Mouse (Mus musculus) ES-Bruce4 (cell line): ENCODE results near the gene Zscan12. TPM values are rescaled to one million over a fixed set of nuclear protein-coding genes. Genes with fewer than 3 reads are reported as not detected.
"Not testable (repeated sequence)": the region's sequence is repeated elsewhere in the genome, so short reads cannot be mapped to it uniquely, and the experiment has no call there.

Experiments used
- H3K27ac ChIP-seq: 2 replicates; pipeline ENCODE4 v1.5.1; 2012; ENCODE audit warnings: low read length, inconsistent platforms; ENCODE audit not compliant: insufficient read depth
- H3K27me3 ChIP-seq: 2 replicates; pipeline ENCODE4 v1.6.1; 2012; ENCODE audit warnings: mild to moderate bottlenecking, low read length, inconsistent platforms; ENCODE audit not compliant: control insufficient read depth, poor library complexity, insufficient read depth, severe bottlenecking
- H3K36me3 ChIP-seq: 2 replicates; pipeline ENCODE4 v1.6.1; 2012; ENCODE audit warnings: inconsistent platforms, mild to moderate bottlenecking, low read length, moderate library complexity; ENCODE audit not compliant: control insufficient read depth, poor library complexity, insufficient read depth, severe bottlenecking
- H3K4me1 ChIP-seq: one replicate; pipeline ENCODE4 v1.8.1; 2011; ENCODE audit warnings: low read length; ENCODE audit not compliant: control insufficient read depth, insufficient read depth
- H3K4me3 ChIP-seq: 2 replicates; pipeline ENCODE4 v1.5.1; 2011; ENCODE audit warnings: low read depth, mild to moderate bottlenecking, low read length
- H3K9ac ChIP-seq: 2 replicates; pipeline ENCODE4 v1.6.1; 2012; ENCODE audit warnings: low read depth, mild to moderate bottlenecking, inconsistent platforms; ENCODE audit not compliant: poor library complexity, severe bottlenecking
- H3K9me3 ChIP-seq: replicated peaks from 2 replicates; pipeline ENCODE4 v1.6.1; 2012; ENCODE audit warnings: mild to moderate bottlenecking, low read length, inconsistent platforms; ENCODE audit not compliant: control insufficient read depth, poor library complexity, insufficient read depth, severe bottlenecking
- CTCF ChIP-seq: IDR thresholded peaks from one replicate; pipeline ENCODE4 v1.8.1; 2011; ENCODE audit warnings: low read depth, low read length
- EP300 ChIP-seq: IDR thresholded peaks from 2 replicates; pipeline ENCODE4 v1.6.1; 2011; ENCODE audit warnings: low read depth, low read length; ENCODE audit not compliant: insufficient read depth
- POLR2A ChIP-seq: IDR thresholded peaks from one replicate; pipeline ENCODE4 v1.8.1; 2011; ENCODE audit warnings: low read length; ENCODE audit not compliant: insufficient read depth
- polyA plus RNA-seq: library from polyadenylated mRNA; stranded (reverse); fragments of >200 nt; gene quantifications from 2 replicates; pipeline ENCODE4 v1.2.4, GENCODE M21; 2011; ENCODE audit warnings: low read depth; ENCODE audit not compliant: missing spikeins, insufficient read depth, insufficient read length

Zscan12 gene
- polyA plus RNA-seq, 1 experiment: 17.9 TPM

DNA sequence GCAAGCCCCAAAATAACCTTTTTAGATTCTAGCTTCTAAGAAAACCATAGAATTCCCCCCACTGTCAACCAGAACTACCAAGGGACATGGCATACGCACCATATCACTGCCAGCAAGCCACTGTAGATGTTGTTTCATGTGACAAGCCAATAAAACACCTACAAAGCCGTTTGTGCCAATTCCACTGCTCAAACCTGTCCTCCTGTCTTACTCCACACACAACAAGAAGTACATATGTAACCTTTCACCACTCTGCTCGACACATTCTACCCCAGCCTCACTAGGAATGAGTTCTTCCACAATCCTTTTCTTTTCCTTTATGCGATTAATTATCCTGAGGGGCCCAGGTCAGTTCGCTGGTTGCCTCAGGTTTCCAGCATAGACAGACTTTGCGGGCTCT is 33.0 kb downstream of the Zscan12 start:
- H3K4me3 ChIP-seq: no peak overlapping the region
- H3K9me3 ChIP-seq: no peaks in the 10 kb centered on the region
- H3K4me1 ChIP-seq: no peaks in the 10 kb centered on the region
- H3K27me3 ChIP-seq: no peaks in the 10 kb centered on the region
- TF ChIP-seq EP300: no peak
- TF ChIP-seq POLR2A: no peak
- TF ChIP-seq CTCF: no peak
- no peak overlapping the region for H3K9ac ChIP-seq
- no peak overlapping the region for H3K27ac ChIP-seq
- peaks cover 28% of the 10 kb centered on the region for H3K36me3 ChIP-seq

DNA sequence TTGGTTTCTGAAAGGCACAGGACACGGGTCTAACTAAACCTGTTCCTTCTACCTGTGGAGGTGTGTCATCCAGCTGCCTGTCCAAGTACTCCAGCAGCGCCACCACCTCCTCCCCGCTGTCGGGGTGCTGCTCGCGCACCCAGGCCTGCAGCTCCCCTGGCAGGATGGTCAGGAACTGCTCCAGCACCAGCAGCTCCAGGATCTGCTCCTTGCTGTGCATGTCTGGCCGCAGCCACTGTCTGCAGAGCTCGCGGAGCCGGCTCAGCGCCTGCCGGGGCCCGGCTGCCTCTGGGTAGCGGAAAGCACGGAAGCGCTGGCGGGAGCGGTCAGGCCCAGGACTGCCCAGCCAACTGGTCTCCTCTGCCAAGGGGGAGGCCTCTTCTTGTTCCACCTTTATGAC is 33.4 kb downstream of the Zscan12 start:
- H3K36me3 ChIP-seq: peaks cover 27% of the 10 kb centered on the region
- not testable (repeated sequence) for H3K4me3 ChIP-seq, H3K27ac ChIP-seq, H3K9me3 ChIP-seq, H3K9ac ChIP-seq, H3K4me1 ChIP-seq, H3K27me3 ChIP-seq

DNA sequence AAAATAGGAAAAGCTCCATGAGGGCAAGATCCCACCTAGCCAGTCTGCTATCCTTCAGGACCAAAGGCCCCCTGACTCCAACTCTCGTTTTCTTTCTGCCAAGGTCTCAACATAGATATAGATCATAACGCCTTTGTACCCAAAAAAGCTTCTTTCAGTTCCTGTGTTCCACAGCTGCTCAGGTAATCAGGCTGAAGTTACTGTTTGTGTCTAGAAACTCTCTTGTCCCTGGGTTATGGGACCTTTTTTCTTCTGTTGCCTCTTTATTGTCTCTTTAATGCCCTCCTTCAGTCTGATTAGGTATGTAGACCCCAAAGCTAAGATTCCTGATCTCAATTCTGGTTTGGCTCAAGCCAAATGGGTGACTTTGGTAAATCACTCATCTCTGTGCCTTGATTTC is 34.9 kb downstream of the Zscan12 start:
- Histone ChIP-seq H3K9ac (no peak overlapping the region), H3K27me3 (no peaks in the 10 kb centered on the region), H3K9me3 (no peaks in the 10 kb centered on the region), H3K4me3 (no peak overlapping the region), H3K27ac (no peak overlapping the region), H3K4me1 (no peaks in the 10 kb centered on the region), H3K36me3 (peaks cover 23% of the 10 kb centered on the region)
- TF ChIP-seq EP300 (no peak), CTCF (no peak), POLR2A (no peak)

DNA sequence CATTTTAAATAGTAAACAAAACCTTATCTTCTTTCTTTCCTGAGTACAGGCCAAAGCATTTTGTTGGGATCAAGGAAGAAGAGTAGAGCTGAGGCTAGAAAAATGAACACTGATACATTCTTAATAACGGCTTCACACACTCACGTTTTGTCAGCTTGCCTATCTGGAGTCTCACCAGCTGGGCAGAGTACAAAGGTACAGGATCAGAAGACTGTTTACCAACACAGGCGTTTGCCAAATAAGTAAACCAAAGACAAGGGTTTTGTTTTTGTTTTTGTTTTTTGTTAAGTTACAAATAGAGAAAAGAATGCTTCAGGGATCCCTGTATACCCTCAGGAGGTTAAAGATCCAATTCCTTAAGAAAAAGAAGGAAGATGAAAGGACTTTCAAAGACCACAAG is 38.5 kb downstream of the Zscan12 start:
- Histone ChIP-seq H3K27me3 (no peaks in the 10 kb centered on the region), H3K4me1 (no peaks in the 10 kb centered on the region), H3K9ac (0 out of 2 replicates have a peak overlapping the region, but pooled peaks have one; percentile 88), H3K4me3 (no peak overlapping the region), H3K27ac (no peak overlapping the region), H3K36me3 (peaks cover 5% of the 10 kb centered on the region; the same call in 1 of the 2 replicates), H3K9me3 (no peaks in the 10 kb centered on the region)
- TF ChIP-seq EP300: no peak
- no peak for TF ChIP-seq CTCF
- TF ChIP-seq POLR2A: no peak

DNA sequence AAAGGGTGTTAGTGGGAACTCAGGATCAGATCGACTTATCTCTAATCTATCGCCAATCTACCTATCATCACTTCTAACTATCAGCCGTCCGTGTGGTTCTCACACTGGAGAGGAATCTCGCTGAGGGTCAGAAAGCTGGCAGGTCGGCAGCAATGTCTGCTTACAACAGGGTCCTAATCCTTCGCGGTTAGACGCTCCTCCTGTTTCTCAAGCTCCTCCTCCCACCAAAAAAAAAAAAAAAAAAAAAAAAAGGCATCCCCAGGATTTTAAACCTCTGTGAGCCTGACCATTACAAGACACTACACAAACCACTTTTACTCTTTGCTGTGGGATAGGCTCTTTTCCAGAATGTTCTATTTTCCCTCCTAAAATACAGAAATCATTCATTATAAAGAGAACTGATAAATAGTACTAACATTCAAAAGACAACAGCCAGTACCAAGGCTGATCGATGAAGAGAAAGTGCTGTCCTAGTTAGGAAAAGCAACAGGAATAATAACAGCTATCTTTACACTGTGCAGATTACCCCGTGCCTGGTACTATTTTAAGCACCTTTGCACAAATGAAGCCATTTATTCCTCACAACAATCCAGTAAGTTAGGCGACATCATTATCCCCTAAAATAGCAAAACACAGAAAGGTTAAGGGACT is 39.1 kb downstream of the Zscan12 start:
- TF ChIP-seq EP300 (no peak), CTCF (no peak), POLR2A (no peak)
- Histone ChIP-seq H3K27me3 (no peaks in the 10 kb centered on the region), H3K9me3 (no peaks in the 10 kb centered on the region), H3K36me3 (peaks cover 5% of the 10 kb centered on the region; the same call in 1 of the 2 replicates), H3K4me1 (no peaks in the 10 kb centered on the region), H3K4me3 (peak overlapping the region; percentile 100), H3K9ac (peak overlapping the region; percentile 88), H3K27ac (no peak overlapping the region)

DNA sequence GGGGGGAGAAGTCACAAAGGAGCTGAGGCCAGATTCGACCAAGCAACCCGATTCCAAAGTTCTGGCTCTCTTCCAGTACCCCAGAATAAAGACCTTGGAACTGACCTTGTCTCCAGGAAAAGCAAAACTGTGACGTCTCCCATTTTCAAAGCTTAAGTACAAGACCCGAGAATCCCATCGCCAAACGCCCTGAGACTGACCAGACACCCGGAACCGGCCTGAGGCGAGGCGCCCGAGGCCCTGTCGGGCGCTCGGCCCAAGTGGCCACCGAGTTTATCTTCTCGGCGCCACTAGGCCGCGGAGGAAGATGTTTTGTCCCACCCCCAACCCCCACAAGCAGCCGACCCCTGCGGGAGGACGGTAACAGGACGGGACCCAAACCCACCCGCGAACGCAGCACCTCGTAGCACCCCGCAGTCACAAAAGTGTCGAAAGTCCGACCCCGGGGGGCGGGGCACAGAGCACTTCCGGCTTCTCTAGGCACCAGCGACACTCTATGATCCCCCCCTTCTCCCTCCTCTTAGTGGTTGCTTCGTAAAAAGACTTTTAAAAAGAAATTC is 39.7 kb downstream of the Zscan12 start, which contains the start of gene Zkscan3:
Gene Zkscan3, minus strand, starts transcription at position 469 of the 560 bp plus-strand sequence.
- Histone ChIP-seq H3K4me3 (peak within 1 kb of the TSS; percentile 100), H3K27me3 (no peaks in the 10 kb centered on the region), H3K36me3 (peaks cover 5% of the 10 kb centered on the region; the same call in 1 of the 2 replicates), H3K9me3 (no peaks in the 10 kb centered on the region), H3K4me1 (no peaks in the 10 kb centered on the region), H3K9ac (peak within 1 kb of the TSS; percentile 88), H3K27ac (no peak within 1 kb of the TSS)
- TF ChIP-seq POLR2A (peak; percentile 20), CTCF (no peak), EP300 (no peak)
